Mouse (Mus musculus) C2C12 (cell line): ENCODE measurements at regions not wholly inside any gene's neighbourhood (a gene's known extent, or its start where the extent isn't known, plus 50 kb on each side); places are given as distances from the start of the nearest gene placed in this dataset.

Source experiments
- H3K27me3 ChIP-seq: one replicate; pipeline ENCODE4 v1.6.1; 2011; ENCODE audit not compliant: control insufficient read depth, insufficient read depth, insufficient read length
- H3K36me3 ChIP-seq: one replicate; pipeline ENCODE4 v1.6.1; 2011; ENCODE audit not compliant: control insufficient read depth, insufficient read depth
- H3K4me3 ChIP-seq: one replicate; pipeline ENCODE4 v1.5.1; 2011; ENCODE audit warnings: mild to moderate bottlenecking, control low read depth; ENCODE audit not compliant: poor library complexity, insufficient read depth, severe bottlenecking
- H3K79me2 ChIP-seq: one replicate; pipeline ENCODE4 v1.6.1; 2011; ENCODE audit not compliant: control insufficient read depth, insufficient read depth
- H3K79me3 ChIP-seq: one replicate; pipeline ENCODE4 v1.6.1; 2011; ENCODE audit warnings: low read depth, control low read depth
- H3ac ChIP-seq: one replicate; pipeline ENCODE3; 2011; ENCODE audit warnings: low read depth; ENCODE audit not compliant: control insufficient read depth, insufficient read length
- CEBPB ChIP-seq: IDR thresholded peaks from one replicate; pipeline ENCODE4 v1.6.1; 2011; ENCODE audit warnings: low read depth, mild to moderate bottlenecking, control low read depth, moderate library complexity
- CTCF ChIP-seq: IDR thresholded peaks from one replicate; pipeline ENCODE4 v1.5.1; 2011; ENCODE audit not compliant: control insufficient read depth, insufficient read depth, insufficient read length
- FOSL1 ChIP-seq: IDR thresholded peaks from one replicate; pipeline ENCODE4 v1.8.0; 2011; ENCODE audit warnings: mild to moderate bottlenecking, low read length; ENCODE audit not compliant: poor library complexity, insufficient read depth, severe bottlenecking
- MAX ChIP-seq: IDR thresholded peaks from one replicate; pipeline ENCODE4 v1.6.1; 2011; ENCODE audit warnings: mild to moderate bottlenecking, control low read depth
- MYOD1 ChIP-seq: IDR thresholded peaks from one replicate; pipeline ENCODE4 v1.6.1; 2011; ENCODE audit warnings: low read depth; ENCODE audit not compliant: control insufficient read depth, insufficient read length
- MYOG ChIP-seq: IDR thresholded peaks from one replicate; pipeline ENCODE4 v1.6.1; 2011; ENCODE audit not compliant: control insufficient read depth, insufficient read length; ENCODE audit errors: extremely low read depth
- USF1 ChIP-seq: IDR thresholded peaks from one replicate; pipeline ENCODE4 v1.6.1; 2011; ENCODE audit warnings: low read depth, mild to moderate bottlenecking, control low read depth, moderate library complexity

- H3K79me2 ChIP-seq, result no peaks in the 10 kb centered on the region
- H3K79me3 ChIP-seq, result no peaks in the 10 kb centered on the region
- H3K4me3 ChIP-seq, result no peak overlapping the region
- no peaks in the 10 kb centered on the region for H3K27me3 ChIP-seq
- TF ChIP-seq CTCF (no peak), MAX (no peak), MYOD1 (no peak), MYOG (no peak), CEBPB (no peak), USF1 (no peak), FOSL1 (no peak)
- H3ac ChIP-seq, result no peak overlapping the region
- H3K36me3 ChIP-seq, result no peaks in the 10 kb centered on the region
Observed at GRCm38 (mm10) chr10:109498301-109498700, 487.5 kb upstream of the Syt1 start.

GRCm38 (mm10) chr10:109496161-109496560, 485.4 kb upstream of the Syt1 start:
- TF ChIP-seq CTCF (no peak), FOSL1 (no peak)
- no peaks in the 10 kb centered on the region for H3K36me3 ChIP-seq
- no peak overlapping the region for H3K4me3 ChIP-seq
- no peaks in the 10 kb centered on the region for H3K79me2 ChIP-seq
- no peaks in the 10 kb centered on the region for H3K27me3 ChIP-seq
- no peak overlapping the region for H3ac ChIP-seq
- H3K79me3 ChIP-seq, result no peaks in the 10 kb centered on the region

- H3K36me3 ChIP-seq, result no peaks in the 10 kb centered on the region
- H3K27me3 ChIP-seq, result no peaks in the 10 kb centered on the region
- no peak overlapping the region for H3K4me3 ChIP-seq
- no peaks in the 10 kb centered on the region for H3K79me2 ChIP-seq
- no peak overlapping the region for H3ac ChIP-seq
- TF ChIP-seq MYOG, result no peak
- no peak for TF ChIP-seq FOSL1
- no peak for TF ChIP-seq CEBPB
- no peak for TF ChIP-seq USF1
- TF ChIP-seq MAX, result no peak
- TF ChIP-seq CTCF, result no peak
- TF ChIP-seq MYOD1, result no peak
- H3K79me3 ChIP-seq, result no peaks in the 10 kb centered on the region
Observed at GRCm38 (mm10) chr10:109490765-109491164, 480.0 kb upstream of the Syt1 start.

- Histone ChIP-seq H3ac (no peak overlapping the region), H3K27me3 (no peaks in the 10 kb centered on the region), H3K36me3 (no peaks in the 10 kb centered on the region), H3K79me3 (no peaks in the 10 kb centered on the region), H3K79me2 (no peaks in the 10 kb centered on the region), H3K4me3 (no peak overlapping the region)
- no peak for TF ChIP-seq FOSL1
- no peak for TF ChIP-seq CEBPB
- TF ChIP-seq MAX, result no peak
- TF ChIP-seq CTCF, result no peak
- no peak for TF ChIP-seq USF1
- no peak for TF ChIP-seq MYOG
- no peak for TF ChIP-seq MYOD1
Observed at GRCm38 (mm10) chr10:109488000-109488399, 477.2 kb upstream of the Syt1 start.

GRCm38 (mm10) chr10:109486917-109487604, 476.3 kb upstream of the Syt1 start:
- no peaks in the 10 kb centered on the region for H3K79me3 ChIP-seq
- no peak overlapping the region for H3K4me3 ChIP-seq
- H3K27me3 ChIP-seq, result no peaks in the 10 kb centered on the region
- H3K79me2 ChIP-seq, result no peaks in the 10 kb centered on the region
- no peak overlapping the region for H3ac ChIP-seq
- TF ChIP-seq CEBPB (no peak), MYOG (no peak), CTCF (no peak), FOSL1 (peak; percentile 36), MYOD1 (peak; percentile 40), USF1 (peak; percentile 90), MAX (no peak)
- H3K36me3 ChIP-seq, result no peaks in the 10 kb centered on the region

- TF ChIP-seq CTCF (no peak), USF1 (no peak)
- H3K27me3 ChIP-seq, result no peaks in the 10 kb centered on the region
- no peaks in the 10 kb centered on the region for H3K36me3 ChIP-seq
- no peaks in the 10 kb centered on the region for H3K79me3 ChIP-seq
- H3K79me2 ChIP-seq, result no peaks in the 10 kb centered on the region
- no peak overlapping the region for H3K4me3 ChIP-seq
- no peak overlapping the region for H3ac ChIP-seq
Observed at GRCm38 (mm10) chr10:109480551-109480950, 469.8 kb upstream of the Syt1 start.
